Mouse (Mus musculus): ENCODE data around the gene Adk.
"Not testable (repeated sequence)": the region's sequence is repeated elsewhere in the genome, so short reads cannot be mapped to it uniquely, and the experiment has no call there.

Gene Adk

GRCm38 (mm10) chr14:21479566-21479965, 427.2 kb downstream of the Adk start:
- no peak for DNase-seq (ENCODE audit: extremely low read depth, low read depth)

- DNase-seq (ENCODE audit: extremely low read depth, low read depth), result no peak
These were observed 427.8 kb downstream of the Adk start for GRCm38 (mm10) chr14:21480191-21480590.

- no peak for DNase-seq (ENCODE audit: extremely low read depth, low read depth)
These were observed 428.9 kb downstream of the Adk start, which contains the start of gene Kat6b for GRCm38 (mm10) chr14:21481231-21481630. Kat6b (plus strand) TSS chr14:21481434.

- DNase-seq (ENCODE audit: extremely low read depth, low read depth), result no peak
These were observed 431.8 kb downstream of the Adk start for GRCm38 (mm10) chr14:21484199-21484598.

GRCm38 (mm10) chr14:21484693-21485092, 432.3 kb downstream of the Adk start:
- no peak for DNase-seq (ENCODE audit: extremely low read depth, low read depth)

- no peak for DNase-seq (ENCODE audit: extremely low read depth, low read depth)
These were observed 433.7 kb downstream of the Adk start for GRCm38 (mm10) chr14:21485961-21486520.

- not testable (repeated sequence) for DNase-seq (ENCODE audit: extremely low read depth, low read depth)
These were observed 434.8 kb downstream of the Adk start for GRCm38 (mm10) chr14:21487135-21487534.

GRCm38 (mm10) chr14:21488426-21489115, 436.2 kb downstream of the Adk start:
- not testable (repeated sequence) for DNase-seq (ENCODE audit: extremely low read depth, low read depth)

GRCm38 (mm10) chr14:21489116-21489485, 436.7 kb downstream of the Adk start:
- DNase-seq (ENCODE audit: extremely low read depth, low read depth), result no peak

GRCm38 (mm10) chr14:21490141-21490540, 437.8 kb downstream of the Adk start:
- DNase-seq (ENCODE audit: extremely low read depth, low read depth), result no peak
